Mouse (Mus musculus): ENCODE results near the gene Pisd. TPM values are rescaled to one million over a fixed set of nuclear protein-coding genes. Genes with fewer than 3 reads are reported as not detected.
"Not testable (repeated sequence)": the region's sequence is repeated elsewhere in the genome, so short reads cannot be mapped to it uniquely, and the experiment has no call there.

Gene Pisd
- polyA plus RNA-seq, 1 experiment from 2014 or later = 74.8 TPM

DNA sequence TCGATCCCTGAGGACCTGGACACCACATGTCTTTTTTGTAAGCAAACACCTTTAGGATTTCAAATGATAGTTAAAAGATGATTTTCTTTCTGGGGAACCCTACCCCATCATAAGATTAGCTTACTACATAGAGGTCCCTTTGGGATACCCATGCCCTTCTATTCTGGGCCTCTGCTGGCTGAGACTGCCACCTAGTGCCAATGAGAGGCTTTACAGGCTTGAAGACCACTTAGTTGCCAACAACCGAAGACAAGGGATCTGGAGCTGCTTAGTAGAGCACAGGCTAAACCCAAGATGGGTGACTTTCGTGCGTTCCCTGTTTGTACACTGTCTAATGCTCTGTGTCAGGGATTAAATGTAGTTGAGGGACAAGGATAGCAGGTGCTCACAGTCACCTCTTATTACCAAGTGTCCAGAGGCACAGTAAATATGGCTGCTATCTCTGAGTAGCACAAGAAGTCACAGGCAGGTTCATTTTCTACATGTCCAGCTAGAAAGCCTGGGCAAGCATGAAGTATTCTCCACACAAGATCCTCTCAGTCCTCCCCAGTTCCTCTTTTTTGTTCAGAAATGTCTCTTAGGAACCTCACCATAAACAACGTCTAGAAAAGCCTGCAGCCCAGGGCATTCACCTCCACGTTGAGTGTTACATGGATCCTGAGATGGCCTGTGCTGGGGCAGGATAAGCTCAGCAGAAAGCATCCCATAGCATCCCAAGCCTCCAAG is 37.6 kb downstream of the Pisd start:
- Histone ChIP-seq H3K9me3 (replicated peaks; ENCODE audit: low read length) (no peaks in the 10 kb centered on the region), H3K9ac (ENCODE audit: low read depth, low read length) (no peak overlapping the region), H3K27me3 (ENCODE audit: insufficient read depth, low read length) (no peaks in the 10 kb centered on the region), H3K27ac (no peak overlapping the region), H3K4me1 (replicated peaks; ENCODE audit: insufficient read depth, low read length) (peaks cover 14% of the 10 kb centered on the region; the same call in 1 of the 2 replicates), H3K4me3 (replicated peaks; ENCODE audit: low read depth, low read length) (no peak overlapping the region), H3K36me3 (ENCODE audit: insufficient read depth, low read length) (no peaks in the 10 kb centered on the region), H3K4me2 (ENCODE audit: low read length) (no peak overlapping the region)
- WGBS = 63% methylated on average over 6 of the region's 6 CpGs
- ATAC-seq (replicated peaks; ENCODE audit: low FRiP score, low read depth) (no peak), DNase-seq (ENCODE audit: low spot score) (peak; percentile 83)
- peak; percentile 91 for TF ChIP-seq CTCF (IDR thresholded peaks at IDR 0.05; ENCODE audit: low read depth)

- ATAC-seq (replicated peaks; ENCODE audit: low FRiP score, low read depth) (peak; percentile 91), DNase-seq (ENCODE audit: low spot score) (peak; percentile 97)
- Histone ChIP-seq H3K27ac (peak overlapping the region; percentile 85), H3K4me3 (replicated peaks; ENCODE audit: low read depth, low read length) (peak overlapping the region; percentile 32), H3K4me2 (ENCODE audit: low read length) (peak overlapping the region; percentile 46), H3K36me3 (ENCODE audit: insufficient read depth, low read length) (0 out of 2 replicates have a peak, but pooled peaks cover 3% of the 10 kb centered on the region), H3K9me3 (replicated peaks; ENCODE audit: low read length) (no peaks in the 10 kb centered on the region), H3K9ac (ENCODE audit: low read depth, low read length) (peak overlapping the region; percentile 59), H3K4me1 (replicated peaks; ENCODE audit: insufficient read depth, low read length) (peaks cover 14% of the 10 kb centered on the region; the same call in 1 of the 2 replicates), H3K27me3 (ENCODE audit: insufficient read depth, low read length) (no peaks in the 10 kb centered on the region)
- peak; percentile 26; the same call in 1 of the 2 replicates for TF ChIP-seq CTCF (IDR thresholded peaks at IDR 0.05; ENCODE audit: low read depth)
- WGBS = 5% methylated on average over 7 of the region's 10 CpGs
These were observed 39.5 kb downstream of the Pisd start for GRCm38 (mm10) chr5:32745705-32746655.

DNA sequence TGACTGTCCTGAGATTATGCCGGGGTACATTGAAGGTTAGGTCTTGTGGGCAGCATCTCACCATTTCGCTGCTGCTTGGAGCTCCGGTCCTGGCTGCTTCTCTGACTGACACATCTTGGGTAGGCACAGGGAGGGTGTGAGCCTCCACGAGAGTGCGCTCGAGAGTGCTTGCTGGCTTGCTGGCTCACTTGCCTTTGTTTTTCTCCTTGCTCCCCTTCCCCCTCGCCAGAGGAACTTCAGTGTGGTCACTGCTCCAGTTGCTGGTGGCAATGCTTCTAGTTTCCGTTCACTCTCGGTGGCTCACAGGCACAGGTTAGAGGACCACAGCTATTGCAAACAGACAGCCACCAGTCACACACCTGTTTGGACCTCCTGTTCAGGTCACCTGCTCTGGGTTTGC is 43.3 kb downstream of the Pisd start:
- Histone ChIP-seq H3K9ac (ENCODE audit: low read depth, low read length) (no peak overlapping the region), H3K9me3 (replicated peaks; ENCODE audit: low read length) (no peaks in the 10 kb centered on the region), H3K4me3 (replicated peaks; ENCODE audit: low read depth, low read length) (no peak overlapping the region), H3K27me3 (ENCODE audit: insufficient read depth, low read length) (no peaks in the 10 kb centered on the region), H3K36me3 (ENCODE audit: insufficient read depth, low read length) (0 out of 2 replicates have a peak, but pooled peaks cover 3% of the 10 kb centered on the region), H3K4me1 (replicated peaks; ENCODE audit: insufficient read depth, low read length) (peaks cover 14% of the 10 kb centered on the region; the same call in 1 of the 2 replicates), H3K27ac (no peak overlapping the region), H3K4me2 (ENCODE audit: low read length) (no peak overlapping the region)
- no peak for ATAC-seq (replicated peaks; ENCODE audit: low FRiP score, low read depth)
- TF ChIP-seq CTCF (IDR thresholded peaks at IDR 0.05; ENCODE audit: low read depth) = peak; percentile 45; the same call in 1 of the 2 replicates
- no peak for DNase-seq (ENCODE audit: low spot score)
- WGBS = 74% methylated on average over 9 of the region's 9 CpGs

DNA sequence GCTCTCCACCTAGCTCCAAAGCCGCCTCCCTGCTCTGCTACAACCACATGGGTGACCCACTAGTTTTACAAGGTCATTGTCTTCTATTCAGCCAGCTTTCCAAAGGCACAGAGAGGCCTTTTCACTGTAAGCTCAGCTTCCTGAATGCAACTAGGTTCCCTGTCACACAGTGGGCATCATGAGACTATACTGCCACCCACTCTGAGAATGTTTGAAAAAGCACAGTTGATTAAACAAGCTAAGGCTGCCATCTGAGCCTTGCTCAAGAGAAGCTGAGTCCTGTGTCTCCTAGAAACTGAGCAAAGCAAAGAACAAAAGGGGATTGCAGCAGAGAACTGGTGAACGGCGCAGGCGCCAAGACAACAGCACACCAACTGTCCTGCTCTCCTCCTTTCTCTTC is 44.1 kb downstream of the Pisd start:
- not testable (repeated sequence) for H3K9me3 ChIP-seq (replicated peaks; ENCODE audit: low read length); H3K9ac ChIP-seq (ENCODE audit: low read depth, low read length); H3K4me2 ChIP-seq (ENCODE audit: low read length); ATAC-seq (replicated peaks; ENCODE audit: low FRiP score, low read depth); DNase-seq (ENCODE audit: low spot score); H3K4me1 ChIP-seq (replicated peaks; ENCODE audit: insufficient read depth, low read length); H3K27me3 ChIP-seq (ENCODE audit: insufficient read depth, low read length); H3K27ac ChIP-seq; H3K36me3 ChIP-seq (ENCODE audit: insufficient read depth, low read length); H3K4me3 ChIP-seq (replicated peaks; ENCODE audit: low read depth, low read length)
- 92% methylated on average over 4 of the region's 4 CpGs for WGBS

DNA sequence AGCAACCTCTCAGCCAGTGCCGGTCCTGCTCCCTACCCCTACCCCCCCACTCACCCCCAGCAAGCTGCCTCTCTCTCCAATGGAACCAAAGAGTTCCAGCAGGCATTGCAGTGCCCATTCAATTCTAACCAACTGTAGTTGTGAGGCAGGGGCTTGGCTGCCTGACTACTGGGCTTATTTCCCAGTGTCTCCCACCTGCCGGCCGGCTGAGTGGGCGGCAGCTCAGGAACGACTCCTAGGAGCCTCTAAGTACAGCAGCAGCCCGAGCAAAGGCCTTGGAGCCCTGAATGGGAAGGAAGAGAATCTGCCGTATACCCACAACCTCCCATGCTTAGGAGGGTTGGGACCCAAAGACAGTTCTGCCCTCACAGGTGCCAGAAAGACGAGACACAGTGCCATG is 44.6 kb downstream of the Pisd start:
- H3K27me3 ChIP-seq (ENCODE audit: insufficient read depth, low read length); H3K4me3 ChIP-seq (replicated peaks; ENCODE audit: low read depth, low read length); ATAC-seq (replicated peaks; ENCODE audit: low FRiP score, low read depth); H3K4me1 ChIP-seq (replicated peaks; ENCODE audit: insufficient read depth, low read length); H3K27ac ChIP-seq; H3K9me3 ChIP-seq (replicated peaks; ENCODE audit: low read length); H3K36me3 ChIP-seq (ENCODE audit: insufficient read depth, low read length); DNase-seq (ENCODE audit: low spot score); H3K4me2 ChIP-seq (ENCODE audit: low read length); H3K9ac ChIP-seq (ENCODE audit: low read depth, low read length): not testable (repeated sequence)
- 79% methylated on average over 8 of the region's 8 CpGs for WGBS

DNA sequence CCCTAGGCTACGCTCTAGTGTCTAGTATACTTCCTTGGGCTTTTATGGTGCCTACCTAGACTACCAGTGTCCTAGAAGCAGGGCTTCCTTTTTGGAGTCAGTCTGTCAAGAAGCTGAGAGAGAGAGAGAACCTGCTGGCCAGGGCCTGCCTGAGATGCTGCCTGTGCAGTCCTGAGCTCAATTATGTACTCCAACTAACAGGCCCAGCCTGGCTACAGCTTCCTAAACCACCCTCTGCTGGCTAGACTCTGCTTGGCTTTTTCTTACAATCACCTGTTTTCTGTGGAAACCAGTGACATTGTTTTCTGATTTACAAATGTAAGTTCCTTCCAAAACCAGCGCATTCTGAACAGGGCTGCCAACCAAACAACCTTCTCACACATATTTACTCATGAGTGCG is 45.3 kb downstream of the Pisd start:
- no peak for TF ChIP-seq CTCF (IDR thresholded peaks at IDR 0.05; ENCODE audit: low read depth)
- Histone ChIP-seq H3K4me3 (replicated peaks; ENCODE audit: low read depth, low read length) (no peak overlapping the region), H3K36me3 (ENCODE audit: insufficient read depth, low read length) (peaks cover 12% of the 10 kb centered on the region; the same call in 1 of the 2 replicates), H3K27ac (no peak overlapping the region), H3K4me1 (replicated peaks; ENCODE audit: insufficient read depth, low read length) (peaks cover 4% of the 10 kb centered on the region; the same call in 1 of the 2 replicates), H3K9ac (ENCODE audit: low read depth, low read length) (no peak overlapping the region), H3K27me3 (ENCODE audit: insufficient read depth, low read length) (no peaks in the 10 kb centered on the region), H3K9me3 (replicated peaks; ENCODE audit: low read length) (no peaks in the 10 kb centered on the region), H3K4me2 (ENCODE audit: low read length) (no peak overlapping the region)
- WGBS = 92% methylated on average over 3 of the region's 3 CpGs
- DNase-seq (ENCODE audit: low spot score) (no peak), ATAC-seq (replicated peaks; ENCODE audit: low FRiP score, low read depth) (no peak)

- WGBS = 88% methylated on average over 3 of the region's 3 CpGs
These were observed 48.7 kb downstream of the Pisd start for GRCm38 (mm10) chr5:32736770-32737169.

More at GRCm38 (mm10) chr5:32736770-32737169, 48.7 kb downstream of the Pisd start:
- H3K9me3 ChIP-seq (replicated peaks; ENCODE audit: low read length); H3K27me3 ChIP-seq (ENCODE audit: insufficient read depth, low read length); H3K36me3 ChIP-seq (ENCODE audit: insufficient read depth, low read length); H3K27ac ChIP-seq; H3K9ac ChIP-seq (ENCODE audit: low read depth, low read length); H3K4me1 ChIP-seq (replicated peaks; ENCODE audit: insufficient read depth, low read length); DNase-seq (ENCODE audit: low spot score); H3K4me2 ChIP-seq (ENCODE audit: low read length); H3K4me3 ChIP-seq (replicated peaks; ENCODE audit: low read depth, low read length): not testable (repeated sequence)
- ATAC-seq (replicated peaks; ENCODE audit: low FRiP score, low read depth) = peak; percentile 41; the same call in 1 of the 2 replicates
